In the genomic region with DNA sequence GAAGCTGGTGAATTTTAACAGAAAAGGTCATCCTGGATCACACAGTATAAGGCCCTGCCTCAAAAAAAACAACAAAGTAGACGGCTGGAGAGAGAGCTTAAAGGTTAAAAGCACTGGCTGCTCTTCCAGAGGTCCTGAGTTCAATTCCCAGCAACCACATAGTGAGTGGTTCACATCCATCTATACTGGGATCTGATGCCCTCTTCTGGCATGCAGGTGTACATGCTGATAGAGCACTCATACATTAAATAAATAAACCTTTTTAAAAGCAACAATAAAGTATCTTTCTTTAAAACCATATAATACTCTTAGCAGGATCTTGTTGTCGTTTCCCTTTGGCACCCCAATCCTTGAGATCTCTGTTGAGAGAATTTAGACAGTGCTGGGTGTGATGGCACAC, we compare ENCODE assay signal across 31 mouse cellular contexts. TPM values are rescaled to one million over a fixed set of nuclear protein-coding genes. Genes with fewer than 3 reads are reported as not detected.
DNase-seq lines count a peak whose midpoint lies in the region; ATAC-seq and TF ChIP-seq lines count a peak whose summit lies in the region.
"Had no signal": no experiment of that assay in that cellular context is flagged by ENCODE, and none has a peak within 500 bp of the region (broad histone marks: within the 10 kb centered on the region; RNA-seq: fewer than 3 reads in every experiment).

No protein-coding gene starts in this region.

- no peak overlapping the region for H3K4me2 ChIP-seq in forebrain, postnatal 0 days (ENCODE audit: low read depth)
- no peak overlapping the region for H3K4me2 ChIP-seq in forebrain, embryonic 16.5 days (ENCODE audit: low read length)
- H3K4me2 ChIP-seq in intestine, postnatal 0 days (replicated peaks; ENCODE audit: low read depth) = no peak overlapping the region
- no peak overlapping the region for H3K4me2 ChIP-seq in intestine, embryonic 15.5 days (replicated peaks)
- H3K4me2 ChIP-seq in lung, postnatal 0 days (replicated peaks; ENCODE audit: low read depth, low read length) = no peak overlapping the region
- H3K4me2 ChIP-seq: embryonic facial prominence, embryonic 13.5 days; forebrain, embryonic 12.5 days; hindbrain, embryonic 15.5 days; limb, embryonic 12.5 days; liver, embryonic 13.5 days; lung, embryonic 15.5 days; neural tube, embryonic 15.5 days; stomach, embryonic 15.5 days had no signal

- ATAC-seq in forebrain, postnatal 0 days = no peak
- no peak for ATAC-seq in forebrain, embryonic 16.5 days
- ATAC-seq in intestine, postnatal 0 days = no peak
- ATAC-seq in intestine, embryonic 15.5 days = no peak
- no peak for ATAC-seq in lung, postnatal 0 days
- ATAC-seq: CD4-positive, CD25-positive, alpha-beta regulatory T cell, adult 4 months; intestine, embryonic 16.5 days had no signal

- H3K27me3 ChIP-seq in forebrain, postnatal 0 days (ENCODE audit: insufficient read depth, low read length) = no peaks in the 10 kb centered on the region
- no peaks in the 10 kb centered on the region for H3K27me3 ChIP-seq in forebrain, embryonic 16.5 days (replicated peaks; ENCODE audit: control insufficient read depth, insufficient read depth, low read length)
- H3K27me3 ChIP-seq in intestine, postnatal 0 days (replicated peaks; ENCODE audit: control insufficient read depth, insufficient read depth, low read length) = no peaks in the 10 kb centered on the region
- H3K27me3 ChIP-seq in intestine, embryonic 15.5 days (replicated peaks) = no peaks in the 10 kb centered on the region
- no peaks in the 10 kb centered on the region for H3K27me3 ChIP-seq in lung, postnatal 0 days (replicated peaks; ENCODE audit: insufficient read depth, low read length)
- H3K27me3 ChIP-seq: embryonic facial prominence, embryonic 13.5 days; forebrain, embryonic 12.5 days; hindbrain, embryonic 15.5 days; limb, embryonic 12.5 days; liver, embryonic 13.5 days; lung, embryonic 15.5 days; neural tube, embryonic 15.5 days; stomach, embryonic 15.5 days had no signal

- no peak for TF ChIP-seq EP300 in lung, postnatal 0 days (IDR thresholded peaks at IDR 0.05)

- no peaks in the 10 kb centered on the region for H3K4me1 ChIP-seq in forebrain, postnatal 0 days (ENCODE audit: insufficient read depth)
- H3K4me1 ChIP-seq in forebrain, embryonic 16.5 days (replicated peaks; ENCODE audit: control insufficient read depth, insufficient read depth, low read length) = no peaks in the 10 kb centered on the region
- no peaks in the 10 kb centered on the region for H3K4me1 ChIP-seq in intestine, postnatal 0 days (replicated peaks; ENCODE audit: control insufficient read depth, insufficient read depth, low read length)
- H3K4me1 ChIP-seq in intestine, embryonic 15.5 days (replicated peaks) = no peaks in the 10 kb centered on the region
- no peaks in the 10 kb centered on the region for H3K4me1 ChIP-seq in lung, postnatal 0 days (ENCODE audit: insufficient read depth, low read depth, low read length)
- H3K4me1 ChIP-seq: embryonic facial prominence, embryonic 13.5 days; forebrain, embryonic 12.5 days; hindbrain, embryonic 15.5 days; limb, embryonic 12.5 days; liver, embryonic 13.5 days; lung, embryonic 15.5 days; midbrain, embryonic 10.5 days; neural tube, embryonic 15.5 days; stomach, embryonic 15.5 days had no signal

- peak; percentile 26; the same call in 1 of the 2 replicates for TF ChIP-seq CTCF in forebrain, postnatal 0 days (IDR thresholded peaks at IDR 0.05; ENCODE audit: low read depth)
- peak; percentile 45 for TF ChIP-seq CTCF in intestine, postnatal 0 days (IDR thresholded peaks at IDR 0.05; ENCODE audit: low read depth)
- TF ChIP-seq CTCF in lung, postnatal 0 days (IDR thresholded peaks at IDR 0.05) = peak; percentile 29

- H3K9ac ChIP-seq in forebrain, postnatal 0 days = no peak overlapping the region
- H3K9ac ChIP-seq in forebrain, embryonic 16.5 days (replicated peaks; ENCODE audit: low read depth, low read length) = no peak overlapping the region
- no peak overlapping the region for H3K9ac ChIP-seq in intestine, postnatal 0 days (ENCODE audit: low read depth, low read length)
- no peak overlapping the region for H3K9ac ChIP-seq in intestine, embryonic 15.5 days
- no peak overlapping the region for H3K9ac ChIP-seq in lung, postnatal 0 days (replicated peaks; ENCODE audit: low read depth)
- H3K9ac ChIP-seq: embryonic facial prominence, embryonic 13.5 days; forebrain, embryonic 12.5 days; hindbrain, embryonic 15.5 days; limb, embryonic 12.5 days; liver, embryonic 13.5 days; lung, embryonic 15.5 days; neural tube, embryonic 15.5 days; stomach, embryonic 15.5 days had no signal

- no peaks in the 10 kb centered on the region for H3K9me3 ChIP-seq in forebrain, postnatal 0 days (ENCODE audit: low read length)
- H3K9me3 ChIP-seq in forebrain, embryonic 16.5 days (ENCODE audit: control insufficient read depth, low read length) = no peaks in the 10 kb centered on the region
- no peaks in the 10 kb centered on the region for H3K9me3 ChIP-seq in intestine, postnatal 0 days (ENCODE audit: control insufficient read depth)
- no peaks in the 10 kb centered on the region for H3K9me3 ChIP-seq in intestine, embryonic 15.5 days
- H3K9me3 ChIP-seq in lung, postnatal 0 days (ENCODE audit: low read length) = no peaks in the 10 kb centered on the region
- H3K9me3 ChIP-seq: embryonic facial prominence, embryonic 13.5 days; forebrain, embryonic 12.5 days; G1E; hindbrain, embryonic 15.5 days; limb, embryonic 12.5 days; liver, embryonic 13.5 days; lung, embryonic 15.5 days; midbrain, embryonic 10.5 days; neural tube, embryonic 15.5 days; stomach, embryonic 15.5 days had no signal

- H3K36me3 ChIP-seq in forebrain, postnatal 0 days (ENCODE audit: insufficient read depth) = peaks cover 56% of the 10 kb centered on the region
- H3K36me3 ChIP-seq in forebrain, embryonic 16.5 days (ENCODE audit: control insufficient read depth, insufficient read depth) = peaks cover 23% of the 10 kb centered on the region
- H3K36me3 ChIP-seq in intestine, postnatal 0 days (ENCODE audit: control insufficient read depth, insufficient read depth) = peaks cover 8% of the 10 kb centered on the region; the same call in 1 of the 2 replicates
- no peaks in the 10 kb centered on the region for H3K36me3 ChIP-seq in intestine, embryonic 15.5 days
- H3K36me3 ChIP-seq in lung, postnatal 0 days (ENCODE audit: insufficient read depth, low read length) = no peaks in the 10 kb centered on the region
- H3K36me3 ChIP-seq: embryonic facial prominence, embryonic 13.5 days; G1E; limb, embryonic 12.5 days; liver, embryonic 13.5 days; lung, embryonic 15.5 days; stomach, embryonic 15.5 days had no signal

- no peak overlapping the region for H3K27ac ChIP-seq in forebrain, postnatal 0 days (ENCODE audit: low read depth, low read length)
- no peak overlapping the region for H3K27ac ChIP-seq in forebrain, embryonic 16.5 days (ENCODE audit: low read length)
- H3K27ac ChIP-seq in intestine, postnatal 0 days (ENCODE audit: low read depth, low read length) = no peak overlapping the region
- no peak overlapping the region for H3K27ac ChIP-seq in intestine, embryonic 15.5 days
- H3K27ac ChIP-seq in lung, postnatal 0 days (ENCODE audit: low read length) = no peak overlapping the region
- H3K27ac ChIP-seq: embryonic facial prominence, embryonic 13.5 days; forebrain, embryonic 12.5 days; hindbrain, embryonic 15.5 days; limb, embryonic 12.5 days; liver, embryonic 13.5 days; lung, embryonic 15.5 days; macrophage; midbrain, embryonic 10.5 days; neural tube, embryonic 15.5 days; stomach, embryonic 15.5 days had no signal

- DNase-seq in forebrain, postnatal 0 days = no peak
- no peak for DNase-seq in lung, postnatal 0 days (ENCODE audit: low spot score)
- DNase-seq in lung, postnatal 25 days (ENCODE audit: low spot score) = no peak
- no peak for DNase-seq in right cerebral cortex, postnatal 4 days
- DNase-seq in thymus, adult 18-20 months = no peak
- DNase-seq: adrenal gland, postnatal 10 days; cerebellum, adult 2 months; cerebellum, postnatal 36 days; embryo, embryonic 11 days; gastrocnemius, postnatal 10 days; heart, postnatal 36 days; kidney, postnatal 10 days; liver, embryonic 13.5 days; right cerebral cortex, adult 18-20 months; thymus, adult 2 months had no signal

- no peak overlapping the region for H3K4me3 ChIP-seq in forebrain, postnatal 0 days (ENCODE audit: low read depth, low read length)
- no peak overlapping the region for H3K4me3 ChIP-seq in forebrain, embryonic 16.5 days (replicated peaks; ENCODE audit: low read length)
- H3K4me3 ChIP-seq in intestine, postnatal 0 days (ENCODE audit: low read depth, low read length) = no peak overlapping the region
- H3K4me3 ChIP-seq in intestine, embryonic 15.5 days (replicated peaks) = no peak overlapping the region
- H3K4me3 ChIP-seq in lung, postnatal 0 days (ENCODE audit: low read depth, low read length) = no peak overlapping the region
- H3K4me3 ChIP-seq: embryonic facial prominence, embryonic 13.5 days; erythroblast, embryonic 14.5 days; forebrain, embryonic 12.5 days; hindbrain, embryonic 15.5 days; limb, embryonic 12.5 days; liver, embryonic 13.5 days; lung, embryonic 15.5 days; midbrain, embryonic 10.5 days; neural tube, embryonic 15.5 days; stomach, embryonic 15.5 days had no signal

- 79% methylated on average over 2 of the region's 2 CpGs for WGBS in forebrain, postnatal 0 days
- 79% methylated on average over 2 of the region's 2 CpGs for WGBS in forebrain, embryonic 16.5 days
- WGBS in intestine, postnatal 0 days = 72% methylated on average over 2 of the region's 2 CpGs
- 64% methylated on average over 2 of the region's 2 CpGs for WGBS in intestine, embryonic 15.5 days
- 53% methylated on average over 2 of the region's 2 CpGs for WGBS in lung, postnatal 0 days

RNA-seq across cellular contexts. Expression of gene Urod, which starts 17.7 kb away (rescaled TPM):
- total RNA-seq in forebrain, postnatal 0 days (2014; rRNA removed) = 33.1 and 33.4 TPM in 2 replicates
- polyA plus RNA-seq in forebrain, postnatal 0 days (2015; fragmentation: Nextera tagmentation; extraction: Ambion mirVana) = 43.3 and 44.1 TPM in 2 replicates
- 59.1 and 63.4 TPM in 2 replicates for polyA plus RNA-seq in forebrain, embryonic 16.5 days (2015; fragmentation: Nextera tagmentation; extraction: Ambion mirVana)
- polyA plus RNA-seq in intestine, postnatal 0 days (2015; fragmentation: Nextera tagmentation; extraction: Ambion mirVana) = 53.9 and 56.9 TPM in 2 replicates
- 68.7 and 75.4 TPM in 2 replicates for polyA plus RNA-seq in intestine, embryonic 15.5 days (2015; fragmentation: Nextera tagmentation; extraction: Ambion mirVana)
- polyA plus RNA-seq in lung, postnatal 0 days (2015; fragmentation: Nextera tagmentation; extraction: Ambion mirVana) = 76.6 and 82.0 TPM in 2 replicates

RNA-seq across cellular contexts. Expression of gene Hectd3, which starts 18.6 kb away (rescaled TPM):
- total RNA-seq in forebrain, postnatal 0 days (2014; rRNA removed) = 45.4 and 53.2 TPM in 2 replicates
- 19.6 and 22.9 TPM in 2 replicates for polyA plus RNA-seq in forebrain, postnatal 0 days (2015; fragmentation: Nextera tagmentation; extraction: Ambion mirVana)
- polyA plus RNA-seq in forebrain, embryonic 16.5 days (2015; fragmentation: Nextera tagmentation; extraction: Ambion mirVana) = 27.4 and 27.7 TPM in 2 replicates
- 25.1 and 25.7 TPM in 2 replicates for polyA plus RNA-seq in intestine, postnatal 0 days (2015; fragmentation: Nextera tagmentation; extraction: Ambion mirVana)
- 12.6 TPM in 2 replicates for polyA plus RNA-seq in intestine, embryonic 15.5 days (2015; fragmentation: Nextera tagmentation; extraction: Ambion mirVana)
- 9.6 and 10.2 TPM in 2 replicates for polyA plus RNA-seq in lung, postnatal 0 days (2015; fragmentation: Nextera tagmentation; extraction: Ambion mirVana)

RNA-seq across cellular contexts. Expression of gene Eif2b3, which starts 42.7 kb away (rescaled TPM):
- total RNA-seq in forebrain, postnatal 0 days (2014; rRNA removed) = 21.8 and 24.7 TPM in 2 replicates
- polyA plus RNA-seq in forebrain, postnatal 0 days (2015; fragmentation: Nextera tagmentation; extraction: Ambion mirVana) = 54.1 and 59.9 TPM in 2 replicates
- polyA plus RNA-seq in forebrain, embryonic 16.5 days (2015; fragmentation: Nextera tagmentation; extraction: Ambion mirVana) = 42.1 and 42.2 TPM in 2 replicates
- 16.1 TPM in 2 replicates for polyA plus RNA-seq in intestine, postnatal 0 days (2015; fragmentation: Nextera tagmentation; extraction: Ambion mirVana)
- polyA plus RNA-seq in intestine, embryonic 15.5 days (2015; fragmentation: Nextera tagmentation; extraction: Ambion mirVana) = 32.2 and 37.7 TPM in 2 replicates
- 21.9 and 24.7 TPM in 2 replicates for polyA plus RNA-seq in lung, postnatal 0 days (2015; fragmentation: Nextera tagmentation; extraction: Ambion mirVana)
